ENCODE assay signal across 11 mouse cellular contexts in the genomic region with DNA sequence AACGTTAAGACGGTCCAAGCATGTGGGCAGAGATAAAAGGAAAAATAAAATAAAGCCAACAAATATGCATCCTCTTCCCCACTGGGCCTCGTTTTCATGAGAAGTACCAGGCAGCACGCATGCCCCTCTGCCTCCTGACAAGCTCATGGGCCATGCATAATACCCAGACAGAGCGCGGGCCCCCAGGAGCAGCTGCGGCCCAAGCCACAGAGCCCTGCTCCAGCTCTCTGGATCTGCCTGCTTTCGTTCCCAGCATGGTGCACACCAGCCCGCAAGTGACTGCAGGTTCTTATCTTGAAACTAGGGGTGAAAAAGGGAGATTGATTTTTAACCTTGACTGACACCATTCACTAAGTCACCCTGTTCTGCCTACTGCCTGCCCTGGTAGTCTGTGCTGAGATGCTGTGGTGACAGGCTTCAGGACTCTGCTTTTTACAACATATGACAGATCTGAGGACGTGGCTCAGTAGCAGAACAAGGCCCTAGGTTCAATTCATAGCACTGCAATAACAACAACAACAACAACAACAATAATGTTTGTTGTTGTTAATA.
DNase-seq lines count a peak whose midpoint lies in the region; ATAC-seq lines count a peak whose summit lies in the region.
"Had no signal": no experiment of that assay in that cellular context is flagged by ENCODE, and none has a peak within 500 bp of the region (broad histone marks: within the 10 kb centered on the region; RNA-seq: fewer than 3 reads in every experiment).

No protein-coding gene starts in this region.

- H3K4me2 ChIP-seq in hindbrain, embryonic 13.5 days = no peak overlapping the region
- no peak overlapping the region for H3K4me2 ChIP-seq in midbrain, embryonic 13.5 days (replicated peaks)

- peak overlapping the region; percentile 45 for H3K27ac ChIP-seq in hindbrain, embryonic 13.5 days
- H3K27ac ChIP-seq in midbrain, embryonic 13.5 days = peak overlapping the region; percentile 67
- H3K27ac ChIP-seq in heart, embryonic 10.5 days = no peak overlapping the region

- H3K27me3 ChIP-seq in hindbrain, embryonic 13.5 days = no peaks in the 10 kb centered on the region
- H3K27me3 ChIP-seq in midbrain, embryonic 13.5 days = no peaks in the 10 kb centered on the region
- peaks cover 3% of the 10 kb centered on the region; the same call in 1 of the 2 replicates for H3K27me3 ChIP-seq in heart, embryonic 10.5 days (ENCODE audit: insufficient read depth, poor library complexity, severe bottlenecking)

- H3K9ac ChIP-seq in hindbrain, embryonic 13.5 days = no peak overlapping the region
- H3K9ac ChIP-seq in midbrain, embryonic 13.5 days (replicated peaks) = no peak overlapping the region

- 16% methylated on average over 10 of the region's 10 CpGs for WGBS in hindbrain, embryonic 13.5 days
- 17% methylated on average over 10 of the region's 10 CpGs for WGBS in midbrain, embryonic 13.5 days
- 43% methylated on average over 10 of the region's 10 CpGs for WGBS in heart, embryonic 10.5 days

- H3K36me3 ChIP-seq in hindbrain, embryonic 13.5 days = no peaks in the 10 kb centered on the region
- no peaks in the 10 kb centered on the region for H3K36me3 ChIP-seq in midbrain, embryonic 13.5 days
- H3K36me3 ChIP-seq in heart, embryonic 10.5 days = no peaks in the 10 kb centered on the region

- peak; percentile 61; the same call in 1 of the 2 replicates for ATAC-seq in hindbrain, embryonic 13.5 days (ENCODE audit: low FRiP score)
- peak; percentile 82 for ATAC-seq in midbrain, embryonic 13.5 days

- peaks cover 60% of the 10 kb centered on the region for H3K4me1 ChIP-seq in hindbrain, embryonic 13.5 days (replicated peaks)
- H3K4me1 ChIP-seq in midbrain, embryonic 13.5 days (replicated peaks) = peaks cover 59% of the 10 kb centered on the region
- H3K4me1 ChIP-seq in heart, embryonic 10.5 days = peaks cover 28% of the 10 kb centered on the region

- no peak overlapping the region for H3K4me3 ChIP-seq in hindbrain, embryonic 13.5 days
- H3K4me3 ChIP-seq in midbrain, embryonic 13.5 days (replicated peaks) = no peak overlapping the region
- no peak overlapping the region for H3K4me3 ChIP-seq in heart, embryonic 10.5 days

- H3K9me3 ChIP-seq in hindbrain, embryonic 13.5 days = no peaks in the 10 kb centered on the region
- no peaks in the 10 kb centered on the region for H3K9me3 ChIP-seq in midbrain, embryonic 13.5 days
- H3K9me3 ChIP-seq in heart, embryonic 10.5 days = no peaks in the 10 kb centered on the region

- peak; percentile 38 for DNase-seq in embryo, embryonic 10 days (ENCODE audit: low spot score)
- no peak for DNase-seq in embryo, embryonic 9.5 days (ENCODE audit: extremely low spot score)
- peak; percentile 46 for DNase-seq in embryo, embryonic 10.5 days (ENCODE audit: low spot score)
- DNase-seq in frontal cortex, adult 2 months (ENCODE audit: extremely low spot score in 1 of 2, low spot score in 1 of 2) = no peak
- DNase-seq in heart, embryonic 10.5 days (ENCODE audit: low spot score) = no peak
- DNase-seq in spleen, postnatal 10 days (ENCODE audit: low spot score in 2 of 2) = no peak
- DNase-seq: adrenal gland, postnatal 36 days; cerebellum, postnatal 14 days; lung, postnatal 4 days had no signal

Comparison
In these comparisons a context has a peak if more than half of its experiments do, and no peak if none do; other contexts are left out.
1. DNase-seq: peak in embryo, embryonic 10 days (single experiment) and embryo, embryonic 10.5 days (single experiment); none in embryo, embryonic 9.5 days (single experiment), frontal cortex, adult 2 months (0 of 2), heart, embryonic 10.5 days (single experiment) and spleen, postnatal 10 days (0 of 2).